Comparison of ENCODE assay signal across 10 mouse cellular contexts in genomic region chr11:54413017-54413416, GRCm38 (mm10). TPM values are rescaled to one million over a fixed set of nuclear protein-coding genes. Genes with fewer than 3 reads are reported as not detected.
DNase-seq lines count a peak whose midpoint lies in the region.
"Had no signal": no experiment of that assay in that cellular context is flagged by ENCODE, and none has a peak within 500 bp of the region (broad histone marks: within the 10 kb centered on the region; RNA-seq: fewer than 3 reads in every experiment).

No protein-coding gene starts in this region.

- no peaks in the 10 kb centered on the region for H3K36me3 ChIP-seq in limb, embryonic 10.5 days

- no peaks in the 10 kb centered on the region for H3K4me1 ChIP-seq in limb, embryonic 10.5 days

- no peaks in the 10 kb centered on the region for H3K27me3 ChIP-seq in limb, embryonic 10.5 days (ENCODE audit: low read depth, poor library complexity, severe bottlenecking)

- peak; percentile 11 for DNase-seq in gastrocnemius, postnatal 25 days
- DNase-seq in gastrocnemius, adult 18-20 months (ENCODE audit: low spot score) = no peak
- peak; percentile 87 for DNase-seq in 416B (ENCODE audit: low read depth)
- DNase-seq in frontal cortex, postnatal 36 days (ENCODE audit: low spot score in 2 of 2) = peak; percentile 6
- DNase-seq in lung, postnatal 14 days = peak; percentile 22
- no peak for DNase-seq in urinary bladder, postnatal 36 days (ENCODE audit: low spot score in 2 of 2)
- DNase-seq in limb, embryonic 10.5 days (ENCODE audit: low spot score) = no peak
- no peak for DNase-seq in urinary bladder, postnatal 14 days (ENCODE audit: low spot score)

- no peaks in the 10 kb centered on the region for H3K9me3 ChIP-seq in limb, embryonic 10.5 days (replicated peaks)

- H3K27ac ChIP-seq in limb, embryonic 10.5 days = no peak overlapping the region

- WGBS in limb, embryonic 10.5 days = 61% methylated on average over 6 of the region's 6 CpGs

- H3K4me3 ChIP-seq in limb, embryonic 10.5 days = no peak overlapping the region

RNA-seq across cellular contexts. Expression of gene Fnip1, which starts 25.0 kb away (rescaled TPM):
- total RNA-seq in gastrocnemius, postnatal 25 days (2021) = 10 to 100 TPM; 22.1 to 38.2 TPM
- total RNA-seq in gastrocnemius, adult 18-20 months (2021) = 10 to 100 TPM; 25.4 to 39.8 TPM
- 7.6 and 9.9 TPM in 2 replicates for polyA plus RNA-seq in limb, embryonic 10.5 days (2016; fragmentation: Nextera tagmentation; extraction: Ambion mirVana)

RNA-seq across cellular contexts. Expression of gene Meikin, which starts 42.6 kb away (rescaled TPM):
- total RNA-seq in gastrocnemius, postnatal 25 days (2021) = not detected
- not detected for total RNA-seq in gastrocnemius, adult 18-20 months (2021)
- polyA plus RNA-seq in limb, embryonic 10.5 days (2016; fragmentation: Nextera tagmentation; extraction: Ambion mirVana) = not detected in 2 replicates
- total RNA-seq: left cerebral cortex, adult 18-20 months had no signal
- polyA plus RNA-seq: cortical plate, adult 2 months had no signal

Comparison
In these comparisons a context has a peak if more than half of its experiments do, and no peak if none do; other contexts are left out.
1. DNase-seq: peak in gastrocnemius, postnatal 25 days (single experiment), 416B (single experiment), frontal cortex, postnatal 36 days (2 of 2) and lung, postnatal 14 days (single experiment); none in gastrocnemius, adult 18-20 months (single experiment), urinary bladder, postnatal 36 days (0 of 2), limb, embryonic 10.5 days (single experiment) and urinary bladder, postnatal 14 days (single experiment).